ENCODE assay signal across 8 mouse cellular contexts in genomic region chr6:128011071-128011477, GRCm38 (mm10).
DNase-seq lines count a peak whose midpoint lies in the region; ATAC-seq and TF ChIP-seq lines count a peak whose summit lies in the region.

No protein-coding gene starts in this region.

- no peak for TF ChIP-seq EP300 in stomach, postnatal 0 days (optimal IDR thresholded peaks at IDR 0.05)

- no peak overlapping the region for H3K4me3 ChIP-seq in heart, embryonic 10.5 days
- H3K4me3 ChIP-seq in cerebellum, adult 2 months (replicated peaks; ENCODE audit: insufficient read depth, low read depth, low read length) = peak overlapping the region; percentile 9
- H3K4me3 ChIP-seq in hindbrain, embryonic 16.5 days (ENCODE audit: low read length) = no peak overlapping the region
- H3K4me3 ChIP-seq in stomach, postnatal 0 days (ENCODE audit: low read depth, low read length) = no peak overlapping the region

- no peak for TF ChIP-seq POLR2A in cerebellum, adult 2 months (IDR thresholded peaks at IDR 0.05; ENCODE audit: borderline replicate concordance, insufficient read depth, low read length)

- peak overlapping the region; percentile 72 for H3K27ac ChIP-seq in heart, embryonic 10.5 days
- peak overlapping the region; percentile 82 for H3K27ac ChIP-seq in cerebellum, adult 2 months (ENCODE audit: insufficient read depth, low read length)
- H3K27ac ChIP-seq in hindbrain, embryonic 16.5 days (ENCODE audit: low read depth, low read length) = no peak overlapping the region
- peak overlapping the region; percentile 84 for H3K27ac ChIP-seq in stomach, postnatal 0 days (replicated peaks)

- ATAC-seq in hindbrain, embryonic 16.5 days = 0 out of 2 replicates have a peak, but pooled peaks have one; percentile 5
- peak; percentile 77 for ATAC-seq in stomach, postnatal 0 days (ENCODE audit: low FRiP score, low TSS enrichment)

- no peaks in the 10 kb centered on the region for H3K27me3 ChIP-seq in heart, embryonic 10.5 days (ENCODE audit: insufficient read depth, poor library complexity, severe bottlenecking)
- no peaks in the 10 kb centered on the region for H3K27me3 ChIP-seq in cerebellum, adult 2 months (ENCODE audit: control insufficient read depth, insufficient read depth, low read length)
- no peaks in the 10 kb centered on the region for H3K27me3 ChIP-seq in hindbrain, embryonic 16.5 days (replicated peaks; ENCODE audit: control insufficient read depth, insufficient read depth, low read length)
- no peaks in the 10 kb centered on the region for H3K27me3 ChIP-seq in stomach, postnatal 0 days (ENCODE audit: control insufficient read depth, insufficient read depth, low read length)

- intact Hi-C loops in heart, postnatal 25 days (cut with DNase I) = no loop called here

- no peak for TF ChIP-seq CTCF in cerebellum, adult 2 months (IDR thresholded peaks at IDR 0.05; ENCODE audit: borderline replicate concordance, insufficient read depth, low read depth, low read length)
- TF ChIP-seq CTCF in stomach, postnatal 0 days (IDR thresholded peaks at IDR 0.05; ENCODE audit: low read depth) = no peak

- 72% methylated on average over 13 of the region's 13 CpGs for WGBS in heart, embryonic 10.5 days
- WGBS in cerebellum, adult 2 months = 11% methylated on average over 13 of the region's 13 CpGs
- WGBS in hindbrain, embryonic 16.5 days = 73% methylated on average over 13 of the region's 13 CpGs
- 40% methylated on average over 12 of the region's 13 CpGs for WGBS in stomach, postnatal 0 days

- H3K9ac ChIP-seq in hindbrain, embryonic 16.5 days (ENCODE audit: low read depth, low read length) = no peak overlapping the region
- 0 out of 2 replicates have a peak overlapping the region, but pooled peaks have one; percentile 35 for H3K9ac ChIP-seq in stomach, postnatal 0 days (ENCODE audit: low read length)

- H3K9me3 ChIP-seq in heart, embryonic 10.5 days = no peaks in the 10 kb centered on the region
- H3K9me3 ChIP-seq in hindbrain, embryonic 16.5 days (ENCODE audit: control insufficient read depth, low read length) = no peaks in the 10 kb centered on the region
- H3K9me3 ChIP-seq in stomach, postnatal 0 days (ENCODE audit: control insufficient read depth, low read length) = no peaks in the 10 kb centered on the region

- peaks cover 98% of the 10 kb centered on the region for H3K4me1 ChIP-seq in heart, embryonic 10.5 days
- H3K4me1 ChIP-seq in cerebellum, adult 2 months (ENCODE audit: control insufficient read depth, insufficient read depth, low read length) = peaks cover 96% of the 10 kb centered on the region
- H3K4me1 ChIP-seq in hindbrain, embryonic 16.5 days (ENCODE audit: control insufficient read depth, insufficient read depth, low read depth, low read length) = peaks cover 38% of the 10 kb centered on the region
- H3K4me1 ChIP-seq in stomach, postnatal 0 days (replicated peaks; ENCODE audit: control insufficient read depth, insufficient read depth) = peaks cover 12% of the 10 kb centered on the region; the same call in 1 of the 2 replicates

- H3K4me2 ChIP-seq in hindbrain, embryonic 16.5 days (ENCODE audit: low read length) = no peak overlapping the region
- no peak overlapping the region for H3K4me2 ChIP-seq in stomach, postnatal 0 days (replicated peaks; ENCODE audit: low read depth)

- DNase-seq in heart, embryonic 10.5 days (ENCODE audit: low spot score) = no peak
- no peak for DNase-seq in heart, postnatal 25 days (ENCODE audit: low spot score)
- DNase-seq in 3134 (ENCODE audit: extremely low read depth, insufficient read length, low spot score) = peak; percentile 74
- DNase-seq in cerebellum, adult 2 months = peak; percentile 79 to 84
- DNase-seq in stomach, postnatal 0 days (ENCODE audit: low spot score) = peak; percentile 26
- no peak for DNase-seq in spleen, postnatal 10 days (ENCODE audit: low spot score in 2 of 2)
- DNase-seq in thymus, postnatal 0 days (ENCODE audit: low spot score) = no peak

- H3K36me3 ChIP-seq in heart, embryonic 10.5 days = no peaks in the 10 kb centered on the region
- H3K36me3 ChIP-seq in hindbrain, embryonic 16.5 days (ENCODE audit: control insufficient read depth, insufficient read depth, low read length) = no peaks in the 10 kb centered on the region
- 0 out of 2 replicates have a peak, but pooled peaks cover 3% of the 10 kb centered on the region for H3K36me3 ChIP-seq in stomach, postnatal 0 days (ENCODE audit: control insufficient read depth, insufficient read depth, low read length)

Comparison
In these comparisons a context has a peak if more than half of its experiments do, and no peak if none do; other contexts are left out.
1. DNase-seq: peak in 3134 (single experiment), cerebellum, adult 2 months (2 of 2) and stomach, postnatal 0 days (single experiment); none in heart, embryonic 10.5 days (single experiment), heart, postnatal 25 days (single experiment), spleen, postnatal 10 days (0 of 2) and thymus, postnatal 0 days (single experiment).